Mouse (Mus musculus): ENCODE results near the gene Hist1h1a.

GRCm38 (mm10) chr13:23725213-23725612 is 38.3 kb upstream of the Hist1h1a start:
- TF ChIP-seq POLR2A (IDR thresholded peaks at IDR 0.05; ENCODE audit: extremely low read depth, insufficient read depth, low read length) (no peak), CTCF (IDR thresholded peaks at IDR 0.05; ENCODE audit: extremely low read depth, insufficient read depth, low read length) (no peak)
